Mouse (Mus musculus): ENCODE measurements around the gene Trp53i13.

The Trp53i13 gene

GRCm38 (mm10) chr11:77507426-77507825, 8.4 kb downstream of the Trp53i13 start:
- DNase-seq = peak in 1 of 2 experiments; percentile 54

- peak in 1 of 2 experiments; percentile 37 for DNase-seq
Measured at GRCm38 (mm10) chr11:77506941-77507340, 8.8 kb downstream of the Trp53i13 start.

- peak; percentile 67 to 93 for DNase-seq
Measured at GRCm38 (mm10) chr11:77506273-77506672, 9.5 kb downstream of the Trp53i13 start.

- peak in 1 of 2 experiments; percentile 62 for DNase-seq
Measured at GRCm38 (mm10) chr11:77505291-77505980, 10.3 kb downstream of the Trp53i13 start.

- no peak for DNase-seq
Measured at GRCm38 (mm10) chr11:77504377-77504776, 11.4 kb downstream of the Trp53i13 start.

- peak in 1 of 2 experiments; percentile 59 for DNase-seq
Measured at GRCm38 (mm10) chr11:77503511-77503910, 12.3 kb downstream of the Trp53i13 start.

- no peak for DNase-seq
Measured at GRCm38 (mm10) chr11:77502481-77502880, 13.3 kb downstream of the Trp53i13 start.

GRCm38 (mm10) chr11:77501971-77502370, 13.8 kb downstream of the Trp53i13 start:
- no peak for DNase-seq

GRCm38 (mm10) chr11:77501392-77501791, 14.4 kb downstream of the Trp53i13 start:
- DNase-seq = peak; percentile 84 to 89

- peak in 1 of 2 experiments; percentile 49 for DNase-seq
Measured at GRCm38 (mm10) chr11:77500361-77501325, 15.1 kb downstream of the Trp53i13 start.

GRCm38 (mm10) chr11:77499354-77499753, 16.4 kb downstream of the Trp53i13 start:
- no peak for DNase-seq

- DNase-seq = peak in 1 of 2 experiments; percentile 40
Measured at GRCm38 (mm10) chr11:77498261-77499139, 17.3 kb downstream of the Trp53i13 start.

- DNase-seq = peak; percentile 47 to 81
Measured at GRCm38 (mm10) chr11:77497851-77498250, 17.9 kb downstream of the Trp53i13 start.

GRCm38 (mm10) chr11:77497341-77497756, 18.4 kb downstream of the Trp53i13 start:
- DNase-seq = peak; percentile 86 to 89

- no peak for DNase-seq
Measured at GRCm38 (mm10) chr11:77495507-77495906, 20.3 kb downstream of the Trp53i13 start.

- DNase-seq = no peak
Measured at GRCm38 (mm10) chr11:77494782-77495181, 21.0 kb downstream of the Trp53i13 start.

GRCm38 (mm10) chr11:77494344-77494676, 21.5 kb downstream of the Trp53i13 start:
- no peak for DNase-seq

- DNase-seq = peak; percentile 54 to 76
Measured at GRCm38 (mm10) chr11:77493512-77494343, 22.1 kb downstream of the Trp53i13 start, which contains the start of gene Git1. Gene Git1 (plus strand): TSS chr11:77493562.

- DNase-seq = peak; percentile 95 to 99
Measured at GRCm38 (mm10) chr11:77492911-77493332, 22.9 kb downstream of the Trp53i13 start.

- DNase-seq = peak in 1 of 2 experiments; percentile 62
Measured at GRCm38 (mm10) chr11:77492311-77492871, 23.4 kb downstream of the Trp53i13 start.

Data from kidney, postnatal 25 days (tissue).